Mouse (Mus musculus) heart, embryonic 12.5 days (tissue): ENCODE results near the gene Tdgf1. TPM values are rescaled to one million over a fixed set of nuclear protein-coding genes. Genes with fewer than 3 reads are reported as not detected.

Experiments used
- ATAC-seq: fragments of 200-750 bp; cut with Nextera tagmentation; 2 replicates; pipeline ENCODE4 v1.8.0; 2017; ENCODE audit warnings: moderate TSS enrichment, moderate library complexity; ENCODE audit not compliant: insufficient number of reproducible peaks, low FRiP score
- H3K27ac ChIP-seq: fragments of 300-500 bp; sonication (generic); 2 replicates; pipeline ENCODE4 v1.5.1; 2016; ENCODE audit warnings: mild to moderate bottlenecking, moderate library complexity; ENCODE audit not compliant: poor library complexity, severe bottlenecking
- H3K27me3 ChIP-seq: fragments of 300-500 bp; sonication (generic); replicated peaks from 2 replicates; pipeline ENCODE4 v1.6.1; 2016; ENCODE audit warnings: mild to moderate bottlenecking, moderate library complexity
- H3K36me3 ChIP-seq: fragments of 300-500 bp; sonication (generic); 2 replicates; pipeline ENCODE4 v1.6.1; 2016; ENCODE audit warnings: mild to moderate bottlenecking, moderate library complexity
- H3K4me1 ChIP-seq: fragments of 300-500 bp; sonication (generic); replicated peaks from 2 replicates; pipeline ENCODE4 v1.6.1; 2016; ENCODE audit warnings: mild to moderate bottlenecking
- H3K4me2 ChIP-seq: fragments of 300-500 bp; sonication (generic); 2 replicates; pipeline ENCODE4 v1.6.1; 2016; ENCODE audit warnings: mild to moderate bottlenecking, moderate library complexity
- H3K4me3 ChIP-seq: fragments of 300-500 bp; sonication (generic); 2 replicates; pipeline ENCODE4 v1.5.1; 2016; ENCODE audit warnings: mild to moderate bottlenecking
- H3K9ac ChIP-seq: fragments of 300-500 bp; sonication (generic); 2 replicates; pipeline ENCODE4 v1.6.1; 2016; ENCODE audit warnings: mild to moderate bottlenecking, moderate library complexity
- H3K9me3 ChIP-seq: fragments of 300-500 bp; sonication (generic); replicated peaks from 2 replicates; pipeline ENCODE4 v1.6.1; 2016; ENCODE audit warnings: mild to moderate bottlenecking, moderate library complexity
- WGBS: fragments of 180-500 bp; shearing (Covaris S2); methylation state at CpG from one replicate; pipeline ENCODE4 v1.1.7; 2016; 5-methylcytosine and 5-hydroxymethylcytosine counted together
- polyA plus RNA-seq: library from polyadenylated mRNA; unstranded; fragments of >200 nt; fragmentation: Nextera tagmentation; extraction: Ambion mirVana; gene quantifications from 2 replicates; pipeline ENCODE4 v1.2.1, GENCODE M21; 2016

The Tdgf1 gene
- polyA plus RNA-seq, 1 experiment from 2014 or later = not detected

- Histone ChIP-seq H3K36me3 (no peaks in the 10 kb centered on the region), H3K27me3 (peaks cover 18% of the 10 kb centered on the region), H3K4me2 (no peak overlapping the region), H3K9me3 (no peaks in the 10 kb centered on the region), H3K4me1 (peaks cover 26% of the 10 kb centered on the region), H3K4me3 (no peak overlapping the region), H3K9ac (no peak overlapping the region), H3K27ac (no peak overlapping the region)
- 25% methylated on average over 13 of the region's 13 CpGs for WGBS
- ATAC-seq = no peak
Observed at GRCm38 (mm10) chr9:110944265-110944664, 1.7 kb downstream of the Tdgf1 start.

DNA sequence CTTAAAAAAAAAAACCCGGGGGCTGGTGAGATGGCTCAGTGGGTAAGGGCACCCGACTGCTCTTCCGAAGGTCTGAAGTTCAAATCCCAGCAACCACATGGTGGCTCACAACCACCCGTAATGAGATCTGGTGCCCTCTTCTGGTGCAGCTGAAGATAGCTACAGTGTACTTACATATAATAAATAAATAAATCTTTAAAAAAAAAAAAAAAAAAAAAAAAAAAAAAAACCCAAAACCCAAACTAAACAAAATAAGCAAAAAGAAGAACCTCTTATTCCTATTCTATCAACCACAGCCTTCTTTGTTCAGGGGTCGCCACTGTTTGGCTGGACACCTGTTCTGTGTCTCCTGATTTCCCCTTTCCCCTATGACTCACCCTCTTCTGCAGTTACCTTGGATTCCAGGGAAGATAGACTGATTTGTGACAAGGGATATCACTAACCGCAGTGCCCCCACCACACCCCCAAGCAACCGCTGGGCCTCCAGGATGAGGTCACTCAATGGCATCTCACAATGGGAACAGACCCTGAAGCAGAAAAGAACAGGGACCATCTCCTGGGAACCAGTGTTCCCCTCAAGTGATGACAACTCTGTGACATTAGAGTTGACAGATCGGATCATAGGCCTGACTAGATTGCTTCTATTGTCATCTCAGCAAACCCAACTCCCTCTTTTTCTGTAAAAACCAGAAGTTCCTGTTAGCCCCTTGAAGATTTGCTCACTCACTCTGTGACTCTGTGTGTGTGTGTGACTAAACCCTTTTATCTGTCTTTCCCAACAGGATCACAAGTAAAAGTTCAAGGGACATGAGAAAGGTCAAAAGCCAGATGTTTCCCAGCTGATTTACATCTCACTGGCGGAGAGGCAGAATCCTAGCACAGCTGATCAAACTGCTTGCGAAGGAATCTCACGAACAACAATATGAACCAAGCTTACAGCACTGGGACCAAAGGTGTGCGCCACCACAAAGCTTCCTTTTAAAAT lies 8.2 kb downstream of the Tdgf1 start:
- no peak overlapping the region for H3K4me2 ChIP-seq
- no peaks in the 10 kb centered on the region for H3K9me3 ChIP-seq
- H3K36me3 ChIP-seq = no peaks in the 10 kb centered on the region
- H3K9ac ChIP-seq = no peak overlapping the region
- H3K27me3 ChIP-seq = no peaks in the 10 kb centered on the region
- H3K27ac ChIP-seq = no peak overlapping the region
- ATAC-seq = no peak
- 62% methylated on average over 12 of the region's 12 CpGs for WGBS
- 0 out of 2 replicates have a peak, but pooled peaks cover 4% of the 10 kb centered on the region for H3K4me1 ChIP-seq
- no peak overlapping the region for H3K4me3 ChIP-seq

GRCm38 (mm10) chr9:110935941-110936340 lies 10.0 kb downstream of the Tdgf1 start:
- H3K36me3 ChIP-seq = no peaks in the 10 kb centered on the region
- no peaks in the 10 kb centered on the region for H3K4me1 ChIP-seq
- no peak overlapping the region for H3K9ac ChIP-seq
- H3K27ac ChIP-seq = no peak overlapping the region
- H3K4me2 ChIP-seq = no peak overlapping the region
- no peaks in the 10 kb centered on the region for H3K9me3 ChIP-seq
- no peak for ATAC-seq
- WGBS = 81% methylated on average over 7 of the region's 7 CpGs
- no peaks in the 10 kb centered on the region for H3K27me3 ChIP-seq
- H3K4me3 ChIP-seq = no peak overlapping the region

GRCm38 (mm10) chr9:110933850-110934437 lies 12.0 kb downstream of the Tdgf1 start:
- H3K27me3 ChIP-seq = no peaks in the 10 kb centered on the region
- H3K4me1 ChIP-seq = no peaks in the 10 kb centered on the region
- no peak overlapping the region for H3K9ac ChIP-seq
- H3K4me3 ChIP-seq = no peak overlapping the region
- 73% methylated on average over 12 of the region's 12 CpGs for WGBS
- ATAC-seq = no peak
- H3K4me2 ChIP-seq = no peak overlapping the region
- no peak overlapping the region for H3K27ac ChIP-seq
- H3K36me3 ChIP-seq = no peaks in the 10 kb centered on the region
- H3K9me3 ChIP-seq = no peaks in the 10 kb centered on the region

DNA sequence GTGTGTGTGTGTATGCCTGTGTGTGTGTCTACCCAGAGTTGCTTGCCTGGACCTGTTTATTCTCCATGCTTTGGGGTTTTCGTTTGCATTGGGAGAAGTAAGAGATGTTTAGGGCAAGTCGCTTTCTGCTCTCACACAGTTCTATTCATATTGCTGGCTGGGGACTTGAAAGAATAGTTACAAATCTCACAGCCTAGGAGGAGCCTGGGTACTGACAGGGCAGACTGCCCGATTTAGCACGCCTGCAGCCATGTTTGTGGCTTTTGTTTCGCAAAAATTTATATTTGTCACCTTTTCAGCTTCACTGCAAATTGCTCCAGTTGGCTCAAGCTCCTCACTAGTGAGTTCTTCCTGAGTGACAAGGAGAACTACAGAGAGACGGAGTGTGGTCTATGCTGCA lies 14.4 kb downstream of the Tdgf1 start:
- Histone ChIP-seq H3K27me3 (no peaks in the 10 kb centered on the region), H3K4me1 (no peaks in the 10 kb centered on the region), H3K36me3 (no peaks in the 10 kb centered on the region), H3K27ac (no peak overlapping the region), H3K4me3 (no peak overlapping the region), H3K4me2 (no peak overlapping the region), H3K9ac (no peak overlapping the region), H3K9me3 (no peaks in the 10 kb centered on the region)
- no peak for ATAC-seq
- 76% methylated on average over 6 of the region's 6 CpGs for WGBS

DNA sequence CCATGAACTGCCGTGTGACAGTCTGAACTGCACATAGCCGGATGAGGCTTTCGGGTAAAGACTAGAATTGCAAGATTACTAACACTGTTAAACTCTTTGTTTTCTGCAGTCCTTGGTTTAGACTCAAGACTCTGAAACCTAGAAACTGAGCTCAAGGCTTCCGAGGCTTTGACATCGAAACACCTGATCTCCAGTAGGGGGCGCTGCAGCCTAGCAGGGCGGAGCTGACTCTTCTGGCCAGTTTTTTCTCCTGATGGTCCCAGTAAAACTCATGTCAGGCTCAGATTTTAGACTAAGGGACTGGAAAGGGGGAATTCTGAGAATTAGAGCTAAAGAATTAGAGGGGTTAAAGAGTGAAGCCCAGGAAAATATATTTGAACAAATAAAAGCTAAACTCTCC lies 23.2 kb downstream of the Tdgf1 start:
- WGBS = 8% methylated on average over 7 of the region's 7 CpGs
- Histone ChIP-seq H3K4me3 (no peak overlapping the region), H3K4me1 (no peaks in the 10 kb centered on the region), H3K9ac (no peak overlapping the region), H3K4me2 (no peak overlapping the region), H3K27me3 (0 out of 2 replicates have a peak, but pooled peaks cover 6% of the 10 kb centered on the region), H3K27ac (no peak overlapping the region), H3K36me3 (no peaks in the 10 kb centered on the region), H3K9me3 (no peaks in the 10 kb centered on the region)
- ATAC-seq = no peak

- 69% methylated on average over 15 of the region's 15 CpGs for WGBS
- H3K4me2 ChIP-seq = no peak overlapping the region
Observed at GRCm38 (mm10) chr9:110920665-110921419, 25.1 kb downstream of the Tdgf1 start.

GRCm38 (mm10) chr9:110916786-110917185 lies 29.2 kb downstream of the Tdgf1 start, which contains the start of gene Fam240a:
Gene Fam240a (minus strand): TSS chr9:110916861.
- Histone ChIP-seq H3K9ac (no peak within 1 kb of the TSS), H3K27me3 (0 out of 2 replicates have a peak, but pooled peaks cover 3% of the 10 kb centered on the region), H3K4me3 (no peak within 1 kb of the TSS), H3K36me3 (no peaks in the 10 kb centered on the region), H3K9me3 (no peaks in the 10 kb centered on the region), H3K4me2 (no peak within 1 kb of the TSS), H3K27ac (no peak within 1 kb of the TSS), H3K4me1 (no peaks in the 10 kb centered on the region)
- WGBS = 73% methylated on average over 7 of the region's 7 CpGs
- no peak for ATAC-seq

More at GRCm38 (mm10) chr9:110920665-110921419, 25.1 kb downstream of the Tdgf1 start:
- no peak overlapping the region for H3K27ac ChIP-seq
- 0 out of 2 replicates have a peak, but pooled peaks cover 6% of the 10 kb centered on the region for H3K27me3 ChIP-seq
- ATAC-seq = no peak
- no peak overlapping the region for H3K9ac ChIP-seq
- no peaks in the 10 kb centered on the region for H3K4me1 ChIP-seq
- no peaks in the 10 kb centered on the region for H3K36me3 ChIP-seq
- H3K4me3 ChIP-seq = no peak overlapping the region
- H3K9me3 ChIP-seq = no peaks in the 10 kb centered on the region

GRCm38 (mm10) chr9:110915466-110915865 lies 30.5 kb downstream of the Tdgf1 start:
- H3K4me3 ChIP-seq = no peak overlapping the region
- no peaks in the 10 kb centered on the region for H3K27me3 ChIP-seq
- no peaks in the 10 kb centered on the region for H3K4me1 ChIP-seq
- no peaks in the 10 kb centered on the region for H3K36me3 ChIP-seq
- no peak overlapping the region for H3K4me2 ChIP-seq
- WGBS = 44% methylated on average over 8 of the region's 8 CpGs
- no peak overlapping the region for H3K9ac ChIP-seq
- no peak overlapping the region for H3K27ac ChIP-seq
- no peak for ATAC-seq
- H3K9me3 ChIP-seq = no peaks in the 10 kb centered on the region

- peak overlapping the region; percentile 26 for H3K4me2 ChIP-seq
- no peak for ATAC-seq
- WGBS = 44% methylated on average over 21 of the region's 21 CpGs
- H3K27me3 ChIP-seq = no peaks in the 10 kb centered on the region
- H3K4me1 ChIP-seq = no peaks in the 10 kb centered on the region
- H3K9ac ChIP-seq = no peak overlapping the region
- no peaks in the 10 kb centered on the region for H3K9me3 ChIP-seq
- H3K27ac ChIP-seq = no peak overlapping the region
- no peak overlapping the region for H3K4me3 ChIP-seq
- H3K36me3 ChIP-seq = no peaks in the 10 kb centered on the region
Observed at GRCm38 (mm10) chr9:110914631-110915236, 31.2 kb downstream of the Tdgf1 start.
